Mouse (Mus musculus): ENCODE results near the gene Slc22a21. TPM values are rescaled to one million over a fixed set of nuclear protein-coding genes. Genes with fewer than 3 reads are reported as not detected.

The Slc22a21 gene
- polyA plus RNA-seq, 1 experiment from 2014 or later = 6.0 TPM

DNA sequence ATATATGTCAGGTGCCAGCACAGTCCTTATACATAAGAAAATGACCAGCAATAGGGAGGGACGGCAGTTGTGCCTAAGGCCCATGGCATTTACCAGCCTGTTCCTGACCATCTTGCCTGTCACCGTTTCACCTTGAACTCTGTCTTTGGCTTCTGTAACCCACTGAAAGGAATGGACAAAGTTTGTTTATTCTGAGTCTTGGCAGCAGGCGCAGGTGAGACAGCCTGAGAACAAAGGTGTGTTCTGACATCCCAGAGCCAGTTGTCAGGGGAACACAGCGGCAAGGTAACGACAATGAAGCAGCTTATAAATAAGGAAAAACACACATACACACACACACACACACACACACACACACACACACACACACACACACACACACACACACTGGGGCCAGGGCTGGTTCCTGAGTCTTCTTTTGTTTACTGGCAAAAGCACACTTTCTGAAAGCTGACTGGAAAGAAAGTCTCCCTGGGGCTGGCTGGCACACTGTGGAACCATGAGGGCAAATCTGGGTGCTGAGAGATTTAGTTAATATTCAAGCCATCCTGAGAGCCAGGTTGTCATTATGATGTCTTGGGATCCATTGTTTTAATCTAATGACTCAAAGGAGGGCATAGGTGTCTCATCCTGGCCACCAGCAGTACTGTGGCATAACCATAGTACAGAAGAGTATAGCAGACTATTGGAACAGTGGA, 41.4 kb upstream of the Slc22a21 start:
- Histone ChIP-seq H3K27ac (no peak overlapping the region), H3K4me3 (replicated peaks; ENCODE audit: low read depth, low read length) (no peak overlapping the region), H3K9ac (ENCODE audit: low read depth, low read length) (no peak overlapping the region), H3K27me3 (ENCODE audit: insufficient read depth, low read length) (no peaks in the 10 kb centered on the region), H3K4me2 (ENCODE audit: low read length) (no peak overlapping the region), H3K36me3 (ENCODE audit: insufficient read depth, low read length) (no peaks in the 10 kb centered on the region), H3K9me3 (replicated peaks; ENCODE audit: low read length) (no peaks in the 10 kb centered on the region), H3K4me1 (replicated peaks; ENCODE audit: insufficient read depth, low read length) (no peaks in the 10 kb centered on the region)
- DNase-seq (ENCODE audit: low spot score) (no peak), ATAC-seq (replicated peaks; ENCODE audit: low FRiP score, low read depth) (no peak)
- TF ChIP-seq CTCF (IDR thresholded peaks at IDR 0.05; ENCODE audit: low read depth) = no peak
- 95% methylated on average over 5 of the region's 5 CpGs for WGBS

GRCm38 (mm10) chr11:54018893-54019732, 39.0 kb upstream of the Slc22a21 start:
- no peaks in the 10 kb centered on the region for H3K27me3 ChIP-seq (ENCODE audit: insufficient read depth, low read length)
- no peak overlapping the region for H3K4me2 ChIP-seq (ENCODE audit: low read length)
- H3K9ac ChIP-seq (ENCODE audit: low read depth, low read length) = no peak overlapping the region
- H3K4me3 ChIP-seq (replicated peaks; ENCODE audit: low read depth, low read length) = no peak overlapping the region
- 74% methylated on average over 3 of the region's 3 CpGs for WGBS
- TF ChIP-seq CTCF (IDR thresholded peaks at IDR 0.05; ENCODE audit: low read depth) = no peak
- no peaks in the 10 kb centered on the region for H3K36me3 ChIP-seq (ENCODE audit: insufficient read depth, low read length)
- no peaks in the 10 kb centered on the region for H3K9me3 ChIP-seq (replicated peaks; ENCODE audit: low read length)
- H3K27ac ChIP-seq = no peak overlapping the region
- ATAC-seq (replicated peaks; ENCODE audit: low FRiP score, low read depth) = no peak
- H3K4me1 ChIP-seq (replicated peaks; ENCODE audit: insufficient read depth, low read length) = no peaks in the 10 kb centered on the region
- no peak for DNase-seq (ENCODE audit: low spot score)

DNA sequence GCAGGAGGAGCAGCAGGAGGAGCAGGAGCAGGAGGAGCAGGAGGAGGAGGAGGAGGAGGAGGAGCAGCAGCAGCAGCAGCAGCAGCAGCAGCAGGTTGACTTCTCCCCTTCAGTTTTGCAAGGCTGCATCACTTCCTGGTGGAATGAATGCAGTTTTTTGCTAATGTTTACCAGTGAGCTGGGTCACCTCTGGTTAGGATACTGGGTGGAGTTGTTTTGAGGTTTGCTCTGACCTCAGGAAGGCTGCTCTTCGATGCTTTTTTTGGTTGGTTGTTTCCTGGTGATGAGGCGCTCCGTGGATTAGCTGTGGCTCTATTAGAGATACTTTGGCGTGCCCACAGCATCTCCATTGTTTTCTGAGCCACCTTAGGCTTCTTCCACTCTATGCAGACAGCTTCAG, 37.5 kb upstream of the Slc22a21 start:
- no peaks in the 10 kb centered on the region for H3K4me1 ChIP-seq (replicated peaks; ENCODE audit: insufficient read depth, low read length)
- no peak overlapping the region for H3K9ac ChIP-seq (ENCODE audit: low read depth, low read length)
- no peaks in the 10 kb centered on the region for H3K9me3 ChIP-seq (replicated peaks; ENCODE audit: low read length)
- DNase-seq (ENCODE audit: low spot score) (no peak), ATAC-seq (replicated peaks; ENCODE audit: low FRiP score, low read depth) (no peak)
- no peak overlapping the region for H3K4me3 ChIP-seq (replicated peaks; ENCODE audit: low read depth, low read length)
- no peak for TF ChIP-seq CTCF (IDR thresholded peaks at IDR 0.05; ENCODE audit: low read depth)
- no peak overlapping the region for H3K27ac ChIP-seq
- H3K27me3 ChIP-seq (ENCODE audit: insufficient read depth, low read length) = no peaks in the 10 kb centered on the region
- no peaks in the 10 kb centered on the region for H3K36me3 ChIP-seq (ENCODE audit: insufficient read depth, low read length)
- no peak overlapping the region for H3K4me2 ChIP-seq (ENCODE audit: low read length)
- 90% methylated on average over 4 of the region's 4 CpGs for WGBS

GRCm38 (mm10) chr11:54016051-54016450, 35.9 kb upstream of the Slc22a21 start:
- no peaks in the 10 kb centered on the region for H3K4me1 ChIP-seq (replicated peaks; ENCODE audit: insufficient read depth, low read length)
- ATAC-seq (replicated peaks; ENCODE audit: low FRiP score, low read depth) = no peak
- 63% methylated on average over 8 of the region's 8 CpGs for WGBS

DNA sequence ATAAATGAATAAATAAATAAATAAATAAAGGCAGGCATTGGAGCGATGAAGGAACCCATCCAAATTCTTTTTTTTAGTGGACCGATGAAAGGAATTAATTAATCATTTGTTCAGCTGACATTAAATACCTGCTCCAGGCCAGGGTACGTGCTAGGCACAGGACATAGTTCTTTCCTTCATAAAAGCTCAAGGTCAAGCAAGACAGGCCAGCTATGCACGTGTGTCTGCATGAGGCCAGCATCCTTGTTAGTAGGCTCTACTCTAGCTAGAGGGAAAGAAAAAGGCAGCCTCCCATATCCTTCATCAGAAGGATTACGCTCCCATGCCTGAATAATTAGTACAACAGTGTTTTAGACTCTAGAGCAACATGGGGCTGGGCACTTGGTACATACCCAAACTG, 32.8 kb upstream of the Slc22a21 start:
- TF ChIP-seq CTCF (IDR thresholded peaks at IDR 0.05; ENCODE audit: low read depth) = no peak

More at GRCm38 (mm10) chr11:54016051-54016450, 35.9 kb upstream of the Slc22a21 start:
- no peak overlapping the region for H3K9ac ChIP-seq (ENCODE audit: low read depth, low read length)
- no peak for DNase-seq (ENCODE audit: low spot score)
- H3K9me3 ChIP-seq (replicated peaks; ENCODE audit: low read length) = no peaks in the 10 kb centered on the region
- no peak overlapping the region for H3K4me2 ChIP-seq (ENCODE audit: low read length)
- H3K4me3 ChIP-seq (replicated peaks; ENCODE audit: low read depth, low read length) = no peak overlapping the region
- no peaks in the 10 kb centered on the region for H3K36me3 ChIP-seq (ENCODE audit: insufficient read depth, low read length)
- no peak for TF ChIP-seq CTCF (IDR thresholded peaks at IDR 0.05; ENCODE audit: low read depth)
- H3K27me3 ChIP-seq (ENCODE audit: insufficient read depth, low read length) = no peaks in the 10 kb centered on the region
- H3K27ac ChIP-seq = no peak overlapping the region

DNA sequence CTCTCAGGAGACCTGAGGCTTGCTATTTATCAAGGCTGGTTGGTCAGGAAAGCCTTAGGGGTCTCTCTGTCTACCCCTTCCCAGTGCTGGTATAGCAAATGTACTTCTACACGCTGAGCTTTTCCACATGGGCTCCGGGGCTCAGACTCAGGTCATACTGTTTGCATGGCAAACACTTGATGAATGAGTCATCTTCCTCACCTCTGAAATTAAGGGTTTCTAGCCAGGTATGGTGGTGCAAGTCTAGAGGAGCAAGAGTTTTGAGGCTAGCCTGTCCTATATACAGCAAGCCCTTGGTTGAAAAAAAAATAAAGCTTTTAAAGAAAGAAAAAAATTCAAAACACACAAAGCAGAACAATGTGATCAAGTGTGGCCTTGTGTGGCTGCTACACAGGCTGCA, 31.1 kb upstream of the Slc22a21 start:
- H3K4me3 ChIP-seq (replicated peaks; ENCODE audit: low read depth, low read length) = no peak overlapping the region
- peaks cover 8% of the 10 kb centered on the region; the same call in 1 of the 2 replicates for H3K4me1 ChIP-seq (replicated peaks; ENCODE audit: insufficient read depth, low read length)
- 91% methylated on average over 2 of the region's 2 CpGs for WGBS
- H3K27me3 ChIP-seq (ENCODE audit: insufficient read depth, low read length) = no peaks in the 10 kb centered on the region
- DNase-seq (ENCODE audit: low spot score) (no peak), ATAC-seq (replicated peaks; ENCODE audit: low FRiP score, low read depth) (no peak)
- H3K36me3 ChIP-seq (ENCODE audit: insufficient read depth, low read length) = no peaks in the 10 kb centered on the region
- no peak overlapping the region for H3K4me2 ChIP-seq (ENCODE audit: low read length)
- H3K27ac ChIP-seq = no peak overlapping the region
- no peaks in the 10 kb centered on the region for H3K9me3 ChIP-seq (replicated peaks; ENCODE audit: low read length)
- no peak for TF ChIP-seq CTCF (IDR thresholded peaks at IDR 0.05; ENCODE audit: low read depth)
- no peak overlapping the region for H3K9ac ChIP-seq (ENCODE audit: low read depth, low read length)

More for the DNA sequence above, 32.8 kb upstream of the Slc22a21 start:
- Histone ChIP-seq H3K27me3 (ENCODE audit: insufficient read depth, low read length) (no peaks in the 10 kb centered on the region), H3K4me2 (ENCODE audit: low read length) (no peak overlapping the region), H3K4me1 (replicated peaks; ENCODE audit: insufficient read depth, low read length) (peaks cover 3% of the 10 kb centered on the region; the same call in 1 of the 2 replicates), H3K9ac (ENCODE audit: low read depth, low read length) (no peak overlapping the region), H3K27ac (no peak overlapping the region), H3K9me3 (replicated peaks; ENCODE audit: low read length) (no peaks in the 10 kb centered on the region), H3K36me3 (ENCODE audit: insufficient read depth, low read length) (no peaks in the 10 kb centered on the region), H3K4me3 (replicated peaks; ENCODE audit: low read depth, low read length) (no peak overlapping the region)
- ATAC-seq (replicated peaks; ENCODE audit: low FRiP score, low read depth) (no peak), DNase-seq (ENCODE audit: low spot score) (no peak)
- 68% methylated on average over 5 of the region's 5 CpGs for WGBS

Measured in kidney, postnatal 0 days (tissue).